24 mouse cellular contexts compared by ENCODE assay signal in genomic region chr16:55168433-55168832, GRCm38 (mm10).
A peak's percentile ranks its signal among the peaks of the same experiment; 100 is the strongest.
DNase-seq lines count a peak whose midpoint lies in the region; ATAC-seq and TF ChIP-seq lines count a peak whose summit lies in the region.
"Had no signal": no experiment of that assay in that cellular context is flagged by ENCODE, and none has a peak within 500 bp of the region (broad histone marks: within the 10 kb centered on the region; RNA-seq: fewer than 3 reads in every experiment).

No protein-coding gene starts in this region.

- no peaks in the 10 kb centered on the region for H3K9me3 ChIP-seq in limb, embryonic 10.5 days (replicated peaks)
- no peaks in the 10 kb centered on the region for H3K9me3 ChIP-seq in limb, embryonic 12.5 days
- H3K9me3 ChIP-seq in hindbrain, postnatal 0 days (ENCODE audit: low read length): no peaks in the 10 kb centered on the region
- H3K9me3 ChIP-seq: embryonic facial prominence, embryonic 13.5 days; embryonic facial prominence, embryonic 15.5 days; forebrain, embryonic 10.5 days; forebrain, embryonic 12.5 days had no signal

- no peak overlapping the region for H3K9ac ChIP-seq in limb, embryonic 12.5 days (replicated peaks)
- H3K9ac ChIP-seq in hindbrain, postnatal 0 days (replicated peaks; ENCODE audit: low read length): no peak overlapping the region
- H3K9ac ChIP-seq: embryonic facial prominence, embryonic 13.5 days; embryonic facial prominence, embryonic 15.5 days; forebrain, embryonic 12.5 days had no signal

- intact Hi-C loops in heart, postnatal 36 days (cut with DNase I): no loop called here

- peaks cover 32% of the 10 kb centered on the region for H3K4me1 ChIP-seq in limb, embryonic 10.5 days
- H3K4me1 ChIP-seq in limb, embryonic 12.5 days (replicated peaks): peaks cover 11% of the 10 kb centered on the region; the same call in 1 of the 2 replicates
- H3K4me1 ChIP-seq in hindbrain, postnatal 0 days (ENCODE audit: insufficient read depth, low read length): no peaks in the 10 kb centered on the region
- H3K4me1 ChIP-seq: embryonic facial prominence, embryonic 15.5 days; forebrain, embryonic 12.5 days had no signal

- H3K27ac ChIP-seq in limb, embryonic 10.5 days: peak overlapping the region; percentile 84
- H3K27ac ChIP-seq in limb, embryonic 12.5 days: peak overlapping the region; percentile 68
- no peak overlapping the region for H3K27ac ChIP-seq in hindbrain, postnatal 0 days
- H3K27ac ChIP-seq: embryonic facial prominence, embryonic 13.5 days; embryonic facial prominence, embryonic 15.5 days; forebrain, embryonic 10.5 days; forebrain, embryonic 12.5 days had no signal

- H3K27me3 ChIP-seq in limb, embryonic 10.5 days (ENCODE audit: low read depth, poor library complexity, severe bottlenecking): no peaks in the 10 kb centered on the region
- no peaks in the 10 kb centered on the region for H3K27me3 ChIP-seq in limb, embryonic 12.5 days
- H3K27me3 ChIP-seq in hindbrain, postnatal 0 days (ENCODE audit: insufficient read depth, low read length): no peaks in the 10 kb centered on the region
- H3K27me3 ChIP-seq: embryonic facial prominence, embryonic 13.5 days; embryonic facial prominence, embryonic 15.5 days; forebrain, embryonic 12.5 days had no signal

- 0 out of 2 replicates have a peak overlapping the region, but pooled peaks have one; percentile 11 for H3K4me2 ChIP-seq in limb, embryonic 12.5 days
- no peak overlapping the region for H3K4me2 ChIP-seq in hindbrain, postnatal 0 days (ENCODE audit: low read depth, low read length)
- H3K4me2 ChIP-seq: embryonic facial prominence, embryonic 13.5 days; embryonic facial prominence, embryonic 15.5 days; forebrain, embryonic 12.5 days had no signal

- peak; percentile 42; the same call in 1 of the 2 replicates for ATAC-seq in limb, embryonic 12.5 days (ENCODE audit: insufficient number of reproducible peaks, insufficient read depth, low FRiP score, low TSS enrichment, low read depth)
- ATAC-seq in hindbrain, postnatal 0 days: no peak
- ATAC-seq: forebrain, embryonic 14.5 days; forebrain, embryonic 16.5 days had no signal

- no peak overlapping the region for H3K4me3 ChIP-seq in limb, embryonic 10.5 days
- H3K4me3 ChIP-seq in limb, embryonic 12.5 days (replicated peaks): no peak overlapping the region
- no peak overlapping the region for H3K4me3 ChIP-seq in hindbrain, postnatal 0 days (ENCODE audit: low read length)
- H3K4me3 ChIP-seq: embryonic facial prominence, embryonic 13.5 days; embryonic facial prominence, embryonic 15.5 days; erythroblast, embryonic 14.5 days; forebrain, embryonic 10.5 days; forebrain, embryonic 12.5 days had no signal

- WGBS in limb, embryonic 10.5 days: 48% methylated on average over 2 of the region's 2 CpGs
- WGBS in limb, embryonic 12.5 days: 24% methylated on average over 2 of the region's 2 CpGs
- WGBS in hindbrain, postnatal 0 days: 80% methylated on average over 2 of the region's 2 CpGs

- DNase-seq in retina, postnatal 1 day: peak; percentile 29
- no peak for DNase-seq in retina, embryonic 14.5 days (ENCODE audit: low spot score)
- peak; percentile 40 for DNase-seq in limb, embryonic 10.5 days (ENCODE audit: low spot score)
- no peak for DNase-seq in heart, postnatal 36 days
- no peak for DNase-seq in neural tube, embryonic 10.5 days (ENCODE audit: extremely low spot score, low spot score)
- no peak for DNase-seq in hindbrain, postnatal 0 days (ENCODE audit: low spot score)
- DNase-seq: adrenal gland, adult 2 months; adrenal gland, postnatal 10 days; adrenal gland, postnatal 25 days; cerebellum, adult 11 months; cerebellum, adult 18-20 months; cerebellum, adult 8-10 months; cerebellum, adult 9-11 months; cerebellum, postnatal 14 days; cerebellum, postnatal 36 days; embryo, embryonic 11 days had no signal

- no peak for TF ChIP-seq CTCF in hindbrain, postnatal 0 days (IDR thresholded peaks at IDR 0.05; ENCODE audit: low read depth)

- H3K36me3 ChIP-seq in limb, embryonic 10.5 days: no peaks in the 10 kb centered on the region
- no peaks in the 10 kb centered on the region for H3K36me3 ChIP-seq in limb, embryonic 12.5 days
- H3K36me3 ChIP-seq in hindbrain, postnatal 0 days (ENCODE audit: insufficient read depth, low read length): no peaks in the 10 kb centered on the region
- H3K36me3 ChIP-seq: embryonic facial prominence, embryonic 13.5 days; embryonic facial prominence, embryonic 15.5 days; forebrain, embryonic 10.5 days; forebrain, embryonic 12.5 days had no signal

Comparison
In these comparisons a context has a peak if more than half of its experiments do, and no peak if none do; other contexts are left out.
1. DNase-seq: peak in retina, postnatal 1 day (single experiment) and limb, embryonic 10.5 days (single experiment); none in retina, embryonic 14.5 days (single experiment), heart, postnatal 36 days (0 of 2), neural tube, embryonic 10.5 days (single experiment) and hindbrain, postnatal 0 days (single experiment).